Mouse (Mus musculus): ENCODE measurements at regions not wholly inside any gene's neighbourhood (a gene's known extent, or its start where the extent isn't known, plus 50 kb on each side); places are given as distances from the start of the nearest gene placed in this dataset.

- DNase-seq (ENCODE audit: low spot score in 2 of 2), result no peak
These were observed 212.9 kb upstream of the Mocs1 start for GRCm38 (mm10) chr17:49215281-49215680.

GRCm38 (mm10) chr17:49219512-49220197, 208.5 kb upstream of the Mocs1 start:
- DNase-seq (ENCODE audit: low spot score in 2 of 2), result peak; percentile 66 to 74

GRCm38 (mm10) chr17:49223212-49223611, 204.9 kb upstream of the Mocs1 start:
- DNase-seq (ENCODE audit: low spot score in 2 of 2), result no peak

GRCm38 (mm10) chr17:49223651-49224050, 204.5 kb upstream of the Mocs1 start:
- DNase-seq (ENCODE audit: low spot score in 2 of 2), result no peak

- DNase-seq (ENCODE audit: low spot score in 2 of 2), result no peak
These were observed 202.7 kb upstream of the Mocs1 start for GRCm38 (mm10) chr17:49225255-49226015.

GRCm38 (mm10) chr17:49226016-49226400, 202.2 kb upstream of the Mocs1 start:
- DNase-seq (ENCODE audit: low spot score in 2 of 2), result no peak

GRCm38 (mm10) chr17:49231287-49231686, 196.9 kb upstream of the Mocs1 start:
- DNase-seq (ENCODE audit: low spot score in 2 of 2), result peak in 1 of 2 experiments; percentile 26

GRCm38 (mm10) chr17:49240097-49240496, 188.1 kb upstream of the Mocs1 start:
- no peak for DNase-seq (ENCODE audit: low spot score in 2 of 2)

- peak; percentile 55 to 77 for DNase-seq (ENCODE audit: low spot score in 2 of 2)
These were observed 184.7 kb upstream of the Mocs1 start for GRCm38 (mm10) chr17:49243419-49243818.

- DNase-seq (ENCODE audit: low spot score in 2 of 2), result no peak
These were observed 183.1 kb upstream of the Mocs1 start for GRCm38 (mm10) chr17:49245013-49245412.

GRCm38 (mm10) chr17:49247215-49247614, 180.9 kb upstream of the Mocs1 start:
- DNase-seq (ENCODE audit: low spot score in 2 of 2), result no peak

- DNase-seq (ENCODE audit: low spot score in 2 of 2), result peak in 1 of 2 experiments; percentile 47
These were observed 177.2 kb upstream of the Mocs1 start for GRCm38 (mm10) chr17:49250726-49251537.

- no peak for DNase-seq (ENCODE audit: low spot score in 2 of 2)
These were observed 175.9 kb upstream of the Mocs1 start for GRCm38 (mm10) chr17:49252271-49252670.

- no peak for DNase-seq (ENCODE audit: low spot score in 2 of 2)
These were observed 169.7 kb upstream of the Mocs1 start for GRCm38 (mm10) chr17:49258496-49258895.

- DNase-seq (ENCODE audit: low spot score in 2 of 2), result no peak
These were observed 165.8 kb upstream of the Mocs1 start for GRCm38 (mm10) chr17:49262394-49262793.

- DNase-seq (ENCODE audit: low spot score in 2 of 2), result no peak
These were observed 161.8 kb upstream of the Mocs1 start for GRCm38 (mm10) chr17:49266343-49266742.

GRCm38 (mm10) chr17:49269943-49270342, 158.2 kb upstream of the Mocs1 start:
- no peak for DNase-seq (ENCODE audit: low spot score in 2 of 2)

GRCm38 (mm10) chr17:49272661-49273448, 155.3 kb upstream of the Mocs1 start:
- DNase-seq (ENCODE audit: low spot score in 2 of 2), result no peak

- no peak for DNase-seq (ENCODE audit: low spot score in 2 of 2)
These were observed 153.2 kb upstream of the Mocs1 start for GRCm38 (mm10) chr17:49274936-49275335.

GRCm38 (mm10) chr17:49275421-49275820, 152.7 kb upstream of the Mocs1 start:
- no peak for DNase-seq (ENCODE audit: low spot score in 2 of 2)

GRCm38 (mm10) chr17:49275916-49276315, 152.2 kb upstream of the Mocs1 start:
- DNase-seq (ENCODE audit: low spot score in 2 of 2), result no peak

Data from layer of hippocampus, postnatal 10 days (tissue).